Mouse (Mus musculus) lung, postnatal 0 days (tissue): Measurements from ENCODE around the gene Gm5901. TPM values are rescaled to one million over a fixed set of nuclear protein-coding genes. Genes with fewer than 3 reads are reported as not detected.
"Not testable (repeated sequence)": the region's sequence is repeated elsewhere in the genome, so short reads cannot be mapped to it uniquely, and the experiment has no call there.

Source experiments
- ATAC-seq: fragments of 200-750 bp; cut with Nextera tagmentation; 2 replicates; pipeline ENCODE4 v1.8.0; 2017; ENCODE audit warnings: moderate library complexity
- DNase-seq: peaks from one replicate; pipeline ENCODE4 v3.0.0-alpha.2; 2016; ENCODE audit warnings: low spot score
- H3K27ac ChIP-seq: fragments of 300-500 bp; sonication (generic); 2 replicates; pipeline ENCODE4 v1.5.1; 2014; ENCODE audit warnings: antibody characterized with exemption, mild to moderate bottlenecking, low read length, mixed read lengths
- H3K27me3 ChIP-seq: fragments of 300-500 bp; sonication (generic); replicated peaks from 2 replicates; pipeline ENCODE4 v1.6.1; 2014; ENCODE audit warnings: low read length, mixed read lengths; ENCODE audit not compliant: insufficient read depth
- H3K36me3 ChIP-seq: fragments of 300-500 bp; sonication (generic); 2 replicates; pipeline ENCODE4 v1.6.1; 2014; ENCODE audit warnings: low read length, mixed read lengths; ENCODE audit not compliant: insufficient read depth
- H3K4me1 ChIP-seq: fragments of 300-500 bp; sonication (generic); 2 replicates; pipeline ENCODE4 v1.6.1; 2014; ENCODE audit warnings: antibody characterized with exemption, low read depth, low read length, mixed read lengths; ENCODE audit not compliant: insufficient read depth
- H3K4me2 ChIP-seq: fragments of 300-500 bp; sonication (generic); replicated peaks from 2 replicates; pipeline ENCODE4 v1.6.1; 2014; ENCODE audit warnings: low read depth, mild to moderate bottlenecking, low read length, moderate library complexity, mixed read lengths
- H3K4me3 ChIP-seq: fragments of 300-500 bp; sonication (generic); 2 replicates; pipeline ENCODE4 v1.5.1; 2014; ENCODE audit warnings: low read depth, low read length
- H3K9ac ChIP-seq: fragments of 300-500 bp; sonication (generic); replicated peaks from 2 replicates; pipeline ENCODE4 v1.6.1; 2014; ENCODE audit warnings: low read depth, mild to moderate bottlenecking
- H3K9me3 ChIP-seq: fragments of 300-500 bp; sonication (generic); 2 replicates; pipeline ENCODE4 v1.6.1; 2016; ENCODE audit warnings: low read length, mixed read lengths
- CTCF ChIP-seq: IDR thresholded peaks from 2 replicates; pipeline ENCODE4 v1.5.1; 2016; ENCODE audit warnings: antibody characterized with exemption, mild to moderate bottlenecking
- EP300 ChIP-seq: IDR thresholded peaks from 2 replicates; pipeline ENCODE4 v1.6.1; 2016; ENCODE audit warnings: antibody characterized with exemption, mild to moderate bottlenecking, control low read depth
- WGBS: fragments of 180-500 bp; shearing (Covaris S2); extraction: QIAGEN DNeasy Blood & Tissue Kit; methylation state at CpG from one replicate; pipeline ENCODE4 v1.1.7; 2014; 5-methylcytosine and 5-hydroxymethylcytosine counted together
- polyA plus RNA-seq: library from polyadenylated mRNA; unstranded; fragments of >200 nt; fragmentation: Nextera tagmentation; extraction: Ambion mirVana; gene quantifications from 2 replicates; pipeline ENCODE4 v1.2.1, GENCODE M21; 2015

Gm5901 gene
- polyA plus RNA-seq = not detected in 2 replicates

DNA sequence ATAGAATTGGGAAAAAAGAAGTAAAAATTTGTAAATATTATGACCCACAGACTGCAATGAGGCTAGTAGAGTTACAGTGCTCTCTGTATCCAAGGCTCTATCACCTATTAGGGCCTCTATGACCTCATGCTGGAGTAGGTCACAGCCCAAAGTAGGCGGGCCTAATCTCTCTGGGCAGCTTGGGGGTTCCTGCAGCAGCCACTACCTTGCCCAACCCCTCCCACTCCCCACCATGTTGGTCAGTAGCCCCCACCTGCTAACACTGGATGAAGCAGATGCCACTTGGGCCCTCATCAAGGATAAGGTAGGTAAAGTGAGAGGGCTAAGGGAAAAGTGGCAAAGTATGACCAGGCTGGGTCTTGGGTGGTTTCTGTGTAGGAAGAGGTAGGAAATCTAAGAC is at the start of gene Gm5901:
TSS of gene Gm5901 (plus strand) at position 173 of the 400 bp plus-strand sequence.
- Histone ChIP-seq H3K27me3 (no peaks in the 10 kb centered on the region), H3K4me2 (no peak within 1 kb of the TSS), H3K9me3 (no peaks in the 10 kb centered on the region), H3K36me3 (peaks cover 7% of the 10 kb centered on the region), H3K27ac (no peak within 1 kb of the TSS), H3K9ac (no peak within 1 kb of the TSS), H3K4me1 (no peaks in the 10 kb centered on the region), H3K4me3 (no peak within 1 kb of the TSS)
- TF ChIP-seq EP300 = no peak
- TF ChIP-seq CTCF = no peak
- WGBS = 85% methylated on average over 1 of the region's 1 CpGs
- DNase-seq (no peak), ATAC-seq (no peak)

DNA sequence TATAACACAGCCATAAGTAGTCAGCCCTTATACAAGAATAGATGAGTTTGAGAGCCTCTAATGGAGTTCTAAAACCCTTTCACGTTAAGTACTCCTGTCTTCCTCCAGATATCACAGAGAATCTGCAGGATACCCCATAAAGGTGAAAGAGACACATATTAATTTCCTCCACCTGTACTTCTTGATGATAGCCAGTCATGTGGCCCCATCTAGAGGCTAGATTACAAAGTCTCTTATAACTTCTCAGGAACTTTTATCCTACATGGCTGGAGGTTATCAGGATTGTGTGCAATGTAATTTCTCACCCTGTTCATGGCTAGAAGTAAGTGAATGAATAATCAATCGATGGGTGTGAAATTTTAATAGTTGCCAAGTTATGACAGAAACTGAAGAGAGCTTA is 49.5 kb upstream of the Gm5901 start:
- Histone ChIP-seq H3K9ac (no peak overlapping the region), H3K4me1 (no peaks in the 10 kb centered on the region), H3K4me2 (no peak overlapping the region), H3K4me3 (no peak overlapping the region), H3K27ac (no peak overlapping the region), H3K27me3 (no peaks in the 10 kb centered on the region), H3K9me3 (no peaks in the 10 kb centered on the region), H3K36me3 (no peaks in the 10 kb centered on the region)
- 61% methylated on average over 2 of the region's 2 CpGs for WGBS
- no peak for ATAC-seq
- no peak for TF ChIP-seq EP300
- TF ChIP-seq CTCF = no peak
- no peak for DNase-seq

DNA sequence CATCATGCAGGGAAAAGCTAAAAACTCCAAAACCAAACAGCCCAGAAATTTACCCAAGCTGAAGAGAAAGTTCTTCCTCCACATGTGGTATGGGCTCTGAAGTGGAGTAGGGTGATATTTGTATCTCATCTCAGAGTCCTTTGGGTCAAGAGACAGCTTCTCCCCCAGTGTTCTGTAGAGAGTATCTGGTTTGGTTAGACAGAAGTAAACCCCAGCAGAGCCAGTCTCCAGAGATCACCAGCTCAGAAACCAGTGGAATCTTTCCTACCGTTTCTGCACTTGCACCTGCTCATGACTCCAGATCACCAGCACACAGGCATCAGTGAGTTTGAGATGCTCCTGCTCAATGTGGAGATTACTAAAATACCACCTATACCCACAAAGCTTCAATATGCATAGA is 40.8 kb upstream of the Gm5901 start, which contains the start of gene Olfr690:
TSS of gene Olfr690 (minus strand) at position 101 of the 400 bp plus-strand sequence.
- H3K27me3 ChIP-seq = no peaks in the 10 kb centered on the region
- H3K4me2 ChIP-seq = no peak within 1 kb of the TSS
- no peaks in the 10 kb centered on the region for H3K9me3 ChIP-seq
- no peak for DNase-seq
- TF ChIP-seq CTCF = no peak
- no peak for TF ChIP-seq EP300
- ATAC-seq = no peak
- H3K36me3 ChIP-seq = no peaks in the 10 kb centered on the region
- WGBS = 87% methylated on average over 1 of the region's 1 CpGs
- no peaks in the 10 kb centered on the region for H3K4me1 ChIP-seq
- H3K4me3 ChIP-seq = no peak within 1 kb of the TSS
- H3K27ac ChIP-seq = no peak within 1 kb of the TSS
- no peak within 1 kb of the TSS for H3K9ac ChIP-seq

DNA sequence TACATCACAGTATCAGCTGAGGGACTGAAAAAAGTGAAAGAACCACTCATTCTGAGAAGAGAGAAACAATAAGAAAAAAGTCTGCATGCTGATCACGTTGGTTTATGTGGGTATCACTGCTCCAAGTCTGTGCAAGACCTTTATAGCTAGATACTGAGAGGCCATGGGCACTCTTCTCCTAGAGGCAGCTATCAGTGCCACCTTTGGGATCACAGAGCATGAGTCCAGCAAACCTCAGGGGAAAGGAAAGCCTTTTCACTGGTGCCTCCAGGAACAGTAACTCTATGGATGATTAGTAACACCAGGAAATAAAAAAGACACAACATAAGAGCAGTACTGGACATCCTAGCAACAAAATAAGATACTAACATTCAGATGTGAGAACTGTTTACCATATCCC is 32.7 kb upstream of the Gm5901 start, which contains the start of gene Olfr691:
TSS of gene Olfr691 (minus strand) at position 101 of the 400 bp plus-strand sequence.
- no peak within 1 kb of the TSS for H3K4me2 ChIP-seq
- H3K4me3 ChIP-seq = no peak within 1 kb of the TSS
- DNase-seq (no peak), ATAC-seq (no peak)
- H3K9ac ChIP-seq = no peak within 1 kb of the TSS
- H3K27ac ChIP-seq = no peak within 1 kb of the TSS
- H3K9me3 ChIP-seq = no peaks in the 10 kb centered on the region
- no peaks in the 10 kb centered on the region for H3K36me3 ChIP-seq
- H3K4me1 ChIP-seq = no peaks in the 10 kb centered on the region
- WGBS = 32% methylated on average over 1 of the region's 1 CpGs
- TF ChIP-seq CTCF = no peak
- TF ChIP-seq EP300 = no peak
- no peaks in the 10 kb centered on the region for H3K27me3 ChIP-seq

DNA sequence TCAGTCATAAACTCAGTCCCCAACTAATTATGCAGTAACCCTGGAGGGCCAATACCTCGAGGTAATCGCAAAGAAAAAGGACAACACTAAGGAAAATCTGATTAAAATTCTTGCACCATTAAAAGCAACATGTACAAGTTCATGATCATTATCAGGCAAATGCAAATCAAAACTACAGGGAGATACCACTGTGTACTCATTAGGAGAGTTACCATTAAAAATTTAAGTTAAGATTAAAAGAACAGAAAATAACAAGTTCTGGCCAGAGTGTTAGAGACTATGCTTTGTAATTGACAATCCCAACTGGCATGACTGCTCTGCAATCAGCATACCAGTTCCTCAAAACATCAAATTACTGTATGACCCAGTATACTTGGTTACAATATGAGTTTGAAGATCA is 32.1 kb upstream of the Gm5901 start:
- H3K4me2 ChIP-seq = no peak overlapping the region
- no peak overlapping the region for H3K9ac ChIP-seq
- DNase-seq (no peak), ATAC-seq (no peak)
- H3K27me3 ChIP-seq = no peaks in the 10 kb centered on the region
- H3K4me1 ChIP-seq = no peaks in the 10 kb centered on the region
- 73% methylated on average over 2 of the region's 2 CpGs for WGBS
- H3K9me3 ChIP-seq = no peaks in the 10 kb centered on the region
- no peak overlapping the region for H3K27ac ChIP-seq
- no peak for TF ChIP-seq EP300
- TF ChIP-seq CTCF = no peak
- H3K4me3 ChIP-seq = no peak overlapping the region
- no peaks in the 10 kb centered on the region for H3K36me3 ChIP-seq

DNA sequence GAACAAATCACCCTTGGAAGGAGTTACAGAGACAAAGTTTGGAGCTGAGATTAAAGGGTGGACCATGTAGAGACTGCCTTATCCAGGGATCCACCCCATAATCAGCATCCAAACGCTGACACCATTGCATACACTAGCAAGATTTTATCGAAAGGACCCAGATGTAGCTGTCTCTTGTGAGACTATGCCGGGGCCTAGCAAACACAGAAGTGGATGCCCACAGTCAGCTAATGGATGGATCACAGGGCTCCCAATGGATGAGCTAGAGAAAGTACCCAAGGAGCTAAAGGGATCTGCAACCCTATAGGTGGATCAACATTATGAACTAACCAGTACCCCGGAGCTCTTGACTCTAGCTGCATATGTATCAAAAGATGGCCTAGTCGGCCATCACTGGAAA is 18.8 kb upstream of the Gm5901 start:
- H3K9ac ChIP-seq, H3K9me3 ChIP-seq, DNase-seq, H3K27me3 ChIP-seq, H3K4me1 ChIP-seq, H3K27ac ChIP-seq, H3K4me2 ChIP-seq, H3K36me3 ChIP-seq, H3K4me3 ChIP-seq, ATAC-seq: not testable (repeated sequence)
- no CpG with 5 or more reads among the region's 5 CpGs for WGBS

DNA sequence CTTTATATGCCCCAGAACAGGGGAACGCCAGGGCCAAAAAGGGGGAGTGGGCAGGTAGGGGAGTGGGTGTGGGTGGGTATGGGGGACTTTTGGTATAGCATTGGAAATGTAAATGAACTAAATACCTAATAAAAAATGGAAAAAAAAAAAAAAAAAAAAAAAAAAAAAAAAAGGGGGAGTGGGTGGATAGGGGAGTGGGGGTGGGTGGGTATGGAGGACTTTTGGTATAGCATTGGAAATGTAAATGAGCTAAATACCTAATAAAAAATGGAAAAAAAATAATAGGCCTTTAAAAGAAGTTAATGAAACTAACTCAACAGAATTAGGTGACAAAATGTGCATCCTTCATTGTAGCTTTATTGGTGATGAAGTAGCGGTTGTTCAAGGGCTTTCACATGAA is 18.4 kb upstream of the Gm5901 start:
- not testable (repeated sequence) for H3K4me3 ChIP-seq, H3K36me3 ChIP-seq, H3K27me3 ChIP-seq, H3K9ac ChIP-seq, DNase-seq, H3K27ac ChIP-seq, H3K9me3 ChIP-seq, H3K4me2 ChIP-seq, H3K4me1 ChIP-seq, ATAC-seq
- 93% methylated on average over 1 of the region's 2 CpGs for WGBS
